Mouse (Mus musculus): Measurements from ENCODE around the gene Pcsk5.

DNA sequence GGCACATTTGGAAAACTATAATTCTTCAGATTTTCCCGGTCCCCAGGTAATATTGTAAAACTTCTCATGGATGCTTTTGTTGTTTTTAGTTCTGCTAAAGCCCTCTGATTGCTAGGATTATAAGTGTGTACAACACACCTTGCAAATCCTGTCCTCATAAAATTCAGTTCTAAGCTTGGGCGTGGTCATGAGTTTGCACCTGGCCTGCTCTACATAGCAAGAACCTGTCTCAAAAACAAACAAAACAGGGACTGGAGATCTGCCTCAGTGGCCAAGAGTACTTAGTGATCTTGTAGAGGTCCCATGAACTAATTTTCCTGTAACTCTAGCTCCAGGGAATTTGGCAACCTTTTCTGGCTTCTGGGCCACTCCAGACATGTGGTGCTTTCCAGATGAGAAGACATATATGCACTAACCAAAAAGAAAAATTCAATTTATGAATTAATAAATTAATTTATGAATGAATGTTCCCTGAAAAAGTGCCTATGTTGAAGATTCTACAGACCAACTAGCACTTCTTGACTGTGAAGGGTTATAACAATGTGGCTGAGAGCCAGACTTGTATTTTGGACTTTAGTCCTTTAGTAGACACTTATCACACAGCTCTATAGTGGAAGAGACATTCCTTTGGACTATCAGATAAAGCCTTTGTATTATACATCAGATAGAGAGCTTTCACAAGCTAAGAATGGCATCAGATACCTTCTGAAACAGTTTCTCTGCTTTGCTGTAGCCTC, 409.4 kb downstream of the Pcsk5 start:
- no peak for TF ChIP-seq POLR2A (IDR thresholded peaks at IDR 0.05; ENCODE audit: borderline replicate concordance, extremely low read depth, insufficient read depth, insufficient read length, poor library complexity, severe bottlenecking)
- TF ChIP-seq CTCF (IDR thresholded peaks at IDR 0.05; ENCODE audit: borderline replicate concordance, extremely low read depth, insufficient read depth, insufficient read length): no peak

Measured in brain, embryonic 14.5 days (tissue).